Mouse (Mus musculus): ENCODE data around the gene Abca8a. TPM values are rescaled to one million over a fixed set of nuclear protein-coding genes. Genes with fewer than 3 reads are reported as not detected.
"Not testable (repeated sequence)": the region's sequence is repeated elsewhere in the genome, so short reads cannot be mapped to it uniquely, and the experiment has no call there.

The Abca8a gene
- total and polyA plus RNA-seq, 3 experiments, result 2.5 to 51.1 (median 36.7) TPM

DNA sequence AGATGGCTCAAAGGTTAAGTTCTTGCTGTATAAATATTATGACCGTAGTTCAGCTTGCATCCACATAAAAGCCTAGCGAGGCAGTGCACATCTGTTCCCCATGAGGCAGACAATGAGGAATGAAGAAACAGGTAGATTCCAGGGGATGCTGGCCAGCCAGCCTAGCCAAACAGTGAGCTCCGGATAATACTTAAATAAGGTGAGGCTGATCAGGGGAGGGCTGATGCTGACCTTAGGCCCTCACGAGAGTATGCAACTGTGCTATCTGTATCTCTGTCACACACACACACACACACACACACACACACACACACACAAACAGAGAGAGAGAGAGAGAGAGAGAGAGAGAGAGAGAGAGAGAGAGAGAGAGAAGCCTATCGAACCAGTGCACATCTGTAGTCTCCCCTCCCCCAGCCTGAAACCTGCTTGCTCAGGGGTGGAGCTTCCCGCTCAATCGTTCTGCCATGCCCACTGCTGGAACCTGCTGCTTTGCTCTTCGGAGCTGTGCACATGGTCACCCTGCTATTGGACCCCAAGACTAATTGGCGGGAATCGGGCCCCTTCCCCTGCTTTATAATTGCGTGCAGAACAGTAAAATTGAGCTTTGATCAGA is 108.2 kb downstream of the Abca8a start:
- DNase-seq, result not testable (repeated sequence)

GRCm38 (mm10) chr11:109981872-109982271 is 113.9 kb downstream of the Abca8a start:
- no peak for DNase-seq

Other genes with a start within 250 kb of the Abca8a start
- 10 to 100 TPM in 1 of 2 experiments, 1 to 10 TPM in 1; 6.5 to 12.6 TPM for gene Abca8b, start 100.1 kb downstream of the Abca8a start, total RNA-seq (2021)
- 0.58 and 0.62 TPM in 2 replicates for gene Abca8b, start 100.1 kb downstream of the Abca8a start, polyA plus RNA-seq (2012; rRNA removed)
- gene Abca9, start 72.2 kb upstream of the Abca8a start, total RNA-seq (2021), result 10 to 100 TPM; 19.0 to 21.3 TPM
- gene Abca9, start 72.2 kb upstream of the Abca8a start, polyA plus RNA-seq (2012; rRNA removed), result 0.42 TPM in 2 replicates
- gene Abca6, start 155.8 kb upstream of the Abca8a start, total RNA-seq (2021), result 1 to 10 TPM; 2.1 to 3.5 TPM
- 0.11 and 0.15 TPM in 2 replicates for gene Abca6, start 155.8 kb upstream of the Abca8a start, polyA plus RNA-seq (2012; rRNA removed)
- 10 to 100 TPM; 11.4 to 16.4 TPM for gene Abca5, start 241.7 kb upstream of the Abca8a start, total RNA-seq (2021)
- 0.35 and 0.52 TPM in 2 replicates for gene Abca5, start 241.7 kb upstream of the Abca8a start, polyA plus RNA-seq (2012; rRNA removed)

Data from adrenal gland, adult 2 months (tissue).